13 mouse cellular contexts compared by ENCODE assay signal in the genomic region with DNA sequence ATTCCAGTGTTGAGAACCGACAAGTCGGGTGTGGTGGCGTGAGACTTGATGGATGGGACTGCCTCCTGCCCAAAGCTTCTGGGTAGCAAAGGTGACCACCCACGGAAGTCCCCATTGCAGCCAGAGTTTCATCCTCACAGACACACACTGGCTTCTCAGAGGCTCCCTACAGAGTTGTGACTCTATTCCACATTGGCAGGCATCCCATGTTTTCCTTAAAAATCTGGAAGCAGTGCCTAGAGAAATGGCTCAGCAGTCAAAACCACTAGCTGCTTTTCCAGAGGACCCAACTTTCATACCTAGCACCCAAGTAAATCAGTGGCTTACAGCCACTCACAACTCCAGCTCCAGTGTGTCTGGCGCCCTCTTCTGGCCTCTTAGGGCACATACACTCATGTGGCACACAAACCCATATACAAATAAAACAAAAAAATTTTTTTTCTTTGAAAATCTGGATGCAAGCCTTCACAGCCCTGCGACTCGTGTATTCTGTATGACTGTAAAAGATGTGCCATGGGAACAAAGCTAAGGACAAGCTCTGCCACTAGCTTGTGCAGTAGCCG. TPM values are rescaled to one million over a fixed set of nuclear protein-coding genes. Genes with fewer than 3 reads are reported as not detected.
DNase-seq lines count a peak whose midpoint lies in the region; ATAC-seq and TF ChIP-seq lines count a peak whose summit lies in the region.
"Had no signal": no experiment of that assay in that cellular context is flagged by ENCODE, and none has a peak within 500 bp of the region (broad histone marks: within the 10 kb centered on the region; RNA-seq: fewer than 3 reads in every experiment).

No protein-coding gene starts in this region.

- peak; percentile 37 to 40 for DNase-seq in heart, postnatal 10 days
- no peak for DNase-seq in heart, postnatal 25 days (ENCODE audit: low spot score)
- DNase-seq in midbrain, postnatal 0 days (ENCODE audit: low spot score), result no peak
- DNase-seq in brain, embryonic 18.5 days (ENCODE audit: low read depth, low spot score), result peak; percentile 22
- DNase-seq in telencephalon, adult 2 months (ENCODE audit: low read depth, low spot score), result peak; percentile 29
- DNase-seq: cerebellum, adult 11-12 months; lung, postnatal 36 days had no signal

- H3K4me2 ChIP-seq in midbrain, postnatal 0 days (ENCODE audit: low read depth, low read length, poor library complexity, severe bottlenecking), result no peak overlapping the region
- H3K4me2 ChIP-seq in midbrain, embryonic 16.5 days (ENCODE audit: low read length), result no peak overlapping the region
- H3K4me2 ChIP-seq: embryonic facial prominence, embryonic 12.5 days; hindbrain, embryonic 15.5 days had no signal

- TF ChIP-seq CTCF in midbrain, postnatal 0 days (IDR thresholded peaks at IDR 0.05), result 0 out of 2 replicates have a peak, but pooled peaks have one; percentile 5

- no peaks in the 10 kb centered on the region for H3K9me3 ChIP-seq in midbrain, postnatal 0 days (ENCODE audit: low read length)
- no peaks in the 10 kb centered on the region for H3K9me3 ChIP-seq in midbrain, embryonic 16.5 days (replicated peaks; ENCODE audit: control insufficient read depth, low read length, poor library complexity, severe bottlenecking)
- H3K9me3 ChIP-seq: embryonic facial prominence, embryonic 12.5 days; hindbrain, embryonic 15.5 days had no signal

- no peak overlapping the region for H3K4me3 ChIP-seq in midbrain, postnatal 0 days (ENCODE audit: low read depth, low read length)
- H3K4me3 ChIP-seq in midbrain, embryonic 16.5 days (ENCODE audit: low read depth, low read length), result no peak overlapping the region
- H3K4me3 ChIP-seq: embryonic facial prominence, embryonic 12.5 days; hindbrain, embryonic 15.5 days; myocyte had no signal

- H3K4me1 ChIP-seq in midbrain, postnatal 0 days (ENCODE audit: insufficient read depth, low read length), result no peaks in the 10 kb centered on the region
- H3K4me1 ChIP-seq in midbrain, embryonic 16.5 days (ENCODE audit: control insufficient read depth, insufficient read depth, low read length), result no peaks in the 10 kb centered on the region
- H3K4me1 ChIP-seq: embryonic facial prominence, embryonic 12.5 days; hindbrain, embryonic 15.5 days had no signal

- 0 out of 2 replicates have a peak, but pooled peaks cover 3% of the 10 kb centered on the region for H3K27me3 ChIP-seq in midbrain, postnatal 0 days (ENCODE audit: insufficient read depth, low read length)
- H3K27me3 ChIP-seq in midbrain, embryonic 16.5 days (ENCODE audit: control insufficient read depth, insufficient read depth, low read depth, low read length), result no peaks in the 10 kb centered on the region
- H3K27me3 ChIP-seq: hindbrain, embryonic 15.5 days had no signal

- H3K27ac ChIP-seq in midbrain, postnatal 0 days (ENCODE audit: low read depth, low read length), result no peak overlapping the region
- no peak overlapping the region for H3K27ac ChIP-seq in midbrain, embryonic 16.5 days (ENCODE audit: low read length)
- H3K27ac ChIP-seq: embryonic facial prominence, embryonic 12.5 days; hindbrain, embryonic 15.5 days had no signal

- intact Hi-C loops in heart, postnatal 10 days (cut with DNase I), result no loop called here
- intact Hi-C loops in heart, postnatal 25 days (cut with DNase I), result no loop called here

- no peak overlapping the region for H3K9ac ChIP-seq in midbrain, postnatal 0 days (replicated peaks; ENCODE audit: low read length, poor library complexity, severe bottlenecking)
- no peak overlapping the region for H3K9ac ChIP-seq in midbrain, embryonic 16.5 days (ENCODE audit: low read depth, low read length)
- H3K9ac ChIP-seq: embryonic facial prominence, embryonic 12.5 days; hindbrain, embryonic 15.5 days had no signal

- H3K36me3 ChIP-seq in midbrain, postnatal 0 days (ENCODE audit: insufficient read depth, low read length), result no peaks in the 10 kb centered on the region
- H3K36me3 ChIP-seq in midbrain, embryonic 16.5 days (ENCODE audit: control insufficient read depth, insufficient read depth, low read length), result no peaks in the 10 kb centered on the region
- H3K36me3 ChIP-seq: embryonic facial prominence, embryonic 12.5 days; hindbrain, embryonic 15.5 days had no signal

- ATAC-seq in midbrain, postnatal 0 days (ENCODE audit: low FRiP score), result no peak
- ATAC-seq in midbrain, embryonic 16.5 days, result no peak
- no peak for ATAC-seq in megakaryocyte progenitor cell, adult 5-6 weeks (replicated peaks; ENCODE audit: poor library complexity)

- 83% methylated on average over 8 of the region's 8 CpGs for WGBS in midbrain, postnatal 0 days
- WGBS in midbrain, embryonic 16.5 days, result 84% methylated on average over 8 of the region's 8 CpGs

RNA-seq across cellular contexts. Expression of a gene that starts 10.9 kb away (rescaled TPM):
- 1 to 10 TPM; 3.9 to 7.1 TPM for total RNA-seq in heart, postnatal 10 days (2021)
- 1 to 10 TPM; 3.0 to 5.1 TPM for total RNA-seq in heart, postnatal 25 days (2021)
- 12.6 and 19.3 TPM in 2 replicates for total RNA-seq in midbrain, postnatal 0 days (2014; rRNA removed)
- polyA plus RNA-seq in midbrain, postnatal 0 days (2015; fragmentation: Nextera tagmentation; extraction: Ambion mirVana), result 6.8 and 9.0 TPM in 2 replicates
- 7.6 and 8.0 TPM in 2 replicates for polyA plus RNA-seq in midbrain, embryonic 16.5 days (2015; fragmentation: Nextera tagmentation; extraction: Ambion mirVana)
- total RNA-seq in megakaryocyte progenitor cell, adult 5-6 weeks (2015), result 10.6 and 11.9 TPM in 2 replicates
- 10.8 and 13.9 TPM in 2 replicates for total RNA-seq in megakaryocyte progenitor cell, adult 5-6 weeks (2017)
- polyA plus RNA-seq: myocyte had no signal

RNA-seq across cellular contexts. Expression of a gene that starts 11.3 kb away (rescaled TPM):
- not detected for total RNA-seq in heart, postnatal 10 days (2021)
- total RNA-seq in heart, postnatal 25 days (2021), result not detected
- not detected in 2 replicates for total RNA-seq in midbrain, postnatal 0 days (2014; rRNA removed)
- polyA plus RNA-seq in midbrain, postnatal 0 days (2015; fragmentation: Nextera tagmentation; extraction: Ambion mirVana), result not detected in 2 replicates
- polyA plus RNA-seq in midbrain, embryonic 16.5 days (2015; fragmentation: Nextera tagmentation; extraction: Ambion mirVana), result not detected in 2 replicates
- total RNA-seq in megakaryocyte progenitor cell, adult 5-6 weeks (2015), result not detected in 2 replicates
- not detected in 2 replicates for total RNA-seq in megakaryocyte progenitor cell, adult 5-6 weeks (2017)
- polyA plus RNA-seq: gonadal fat pad, adult 2 months; hindbrain, embryonic 15.5 days; myocyte had no signal

RNA-seq across cellular contexts. Expression of a gene that starts 29.5 kb away (rescaled TPM):
- 10 to 100 TPM; 10.2 to 11.7 TPM for total RNA-seq in heart, postnatal 10 days (2021)
- 10 to 100 TPM; 16.7 to 18.4 TPM for total RNA-seq in heart, postnatal 25 days (2021)
- 46.6 and 60.0 TPM in 2 replicates for total RNA-seq in midbrain, postnatal 0 days (2014; rRNA removed)
- 35.3 and 37.8 TPM in 2 replicates for polyA plus RNA-seq in midbrain, postnatal 0 days (2015; fragmentation: Nextera tagmentation; extraction: Ambion mirVana)
- 38.0 and 43.6 TPM in 2 replicates for polyA plus RNA-seq in midbrain, embryonic 16.5 days (2015; fragmentation: Nextera tagmentation; extraction: Ambion mirVana)
- total RNA-seq in megakaryocyte progenitor cell, adult 5-6 weeks (2015), result 15.8 and 17.1 TPM in 2 replicates
- 16.9 and 19.7 TPM in 2 replicates for total RNA-seq in megakaryocyte progenitor cell, adult 5-6 weeks (2017)

RNA-seq across cellular contexts. Expression of a gene that starts 46.9 kb away (rescaled TPM):
- 100 to 1,000 TPM; 624 to 658 TPM for total RNA-seq in heart, postnatal 10 days (2021)
- 100 to 1,000 TPM; 545 TPM for total RNA-seq in heart, postnatal 25 days (2021)
- total RNA-seq in midbrain, postnatal 0 days (2014; rRNA removed), result 1,524 and 1,627 TPM in 2 replicates
- polyA plus RNA-seq in midbrain, postnatal 0 days (2015; fragmentation: Nextera tagmentation; extraction: Ambion mirVana), result 876 and 966 TPM in 2 replicates
- 846 and 879 TPM in 2 replicates for polyA plus RNA-seq in midbrain, embryonic 16.5 days (2015; fragmentation: Nextera tagmentation; extraction: Ambion mirVana)
- total RNA-seq in megakaryocyte progenitor cell, adult 5-6 weeks (2015), result 3,721 and 3,879 TPM in 2 replicates
- total RNA-seq in megakaryocyte progenitor cell, adult 5-6 weeks (2017), result 5,290 and 6,669 TPM in 2 replicates

RNA-seq across cellular contexts. Expression of a gene that starts 57.2 kb away (rescaled TPM):
- 100 to 1,000 TPM; 147 to 150 TPM for total RNA-seq in heart, postnatal 10 days (2021)
- total RNA-seq in heart, postnatal 25 days (2021), result 100 to 1,000 TPM; 125 to 136 TPM
- 0.05 TPM in 1 of 2 replicates, not detected in the other for total RNA-seq in midbrain, postnatal 0 days (2014; rRNA removed)
- polyA plus RNA-seq in midbrain, postnatal 0 days (2015; fragmentation: Nextera tagmentation; extraction: Ambion mirVana), result not detected in 2 replicates
- not detected in 2 replicates for polyA plus RNA-seq in midbrain, embryonic 16.5 days (2015; fragmentation: Nextera tagmentation; extraction: Ambion mirVana)
- not detected in 2 replicates for total RNA-seq in megakaryocyte progenitor cell, adult 5-6 weeks (2015)
- total RNA-seq in megakaryocyte progenitor cell, adult 5-6 weeks (2017), result not detected in 2 replicates
- polyA plus RNA-seq: hindbrain, embryonic 15.5 days had no signal

Comparison
In these comparisons a context has a peak if more than half of its experiments do, and no peak if none do; other contexts are left out.
1. DNase-seq: peak in heart, postnatal 10 days (2 of 2), brain, embryonic 18.5 days (single experiment) and telencephalon, adult 2 months (single experiment); none in heart, postnatal 25 days (single experiment) and midbrain, postnatal 0 days (single experiment).